Mouse (Mus musculus): ENCODE data around the gene Shroom1. TPM values are rescaled to one million over a fixed set of nuclear protein-coding genes. Genes with fewer than 3 reads are reported as not detected.

The Shroom1 gene
- total RNA-seq, 2 experiments from 2014 or later = 0.07 to 0.13 TPM

DNA sequence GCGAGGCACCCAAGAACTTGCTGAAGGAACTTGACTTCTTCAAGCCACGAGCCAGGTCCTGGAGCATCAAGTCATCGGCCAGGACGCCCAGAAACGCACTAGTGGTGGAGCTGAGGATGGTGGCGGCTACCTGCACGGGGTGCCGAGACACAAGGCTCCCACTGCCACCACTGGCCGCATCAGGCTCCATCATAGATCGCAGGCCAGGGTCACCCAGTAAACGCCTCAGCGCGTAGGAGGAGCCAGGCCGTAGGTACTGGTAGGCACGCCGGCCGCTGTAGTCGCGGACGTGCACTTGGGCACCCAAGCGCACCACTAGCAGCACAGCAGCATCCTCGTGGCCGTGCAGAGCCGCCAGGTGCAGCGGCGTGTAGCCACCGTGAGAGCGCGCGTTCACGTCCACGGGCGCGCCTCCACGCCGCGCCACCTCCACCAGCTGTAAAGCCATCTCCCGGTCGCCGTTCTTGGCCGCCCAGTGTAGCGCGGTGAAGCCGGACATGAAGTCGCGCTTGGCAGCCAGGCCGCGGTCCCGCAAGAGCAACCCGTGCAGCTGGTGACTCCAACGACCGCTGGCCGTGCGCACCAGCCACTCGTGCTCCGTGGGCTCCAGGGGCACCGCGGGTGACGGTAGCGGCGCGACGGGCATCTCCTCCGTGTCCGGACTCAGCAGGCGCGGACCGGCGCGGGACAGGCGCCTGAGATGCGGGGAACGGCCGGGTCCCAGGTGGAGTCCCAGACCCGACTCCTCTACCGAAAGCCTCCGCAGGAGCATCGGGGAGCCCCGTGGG, 21.6 kb downstream of the Shroom1 start:
- no peak for ATAC-seq (ENCODE audit: poor library complexity, severe bottlenecking)

DNA sequence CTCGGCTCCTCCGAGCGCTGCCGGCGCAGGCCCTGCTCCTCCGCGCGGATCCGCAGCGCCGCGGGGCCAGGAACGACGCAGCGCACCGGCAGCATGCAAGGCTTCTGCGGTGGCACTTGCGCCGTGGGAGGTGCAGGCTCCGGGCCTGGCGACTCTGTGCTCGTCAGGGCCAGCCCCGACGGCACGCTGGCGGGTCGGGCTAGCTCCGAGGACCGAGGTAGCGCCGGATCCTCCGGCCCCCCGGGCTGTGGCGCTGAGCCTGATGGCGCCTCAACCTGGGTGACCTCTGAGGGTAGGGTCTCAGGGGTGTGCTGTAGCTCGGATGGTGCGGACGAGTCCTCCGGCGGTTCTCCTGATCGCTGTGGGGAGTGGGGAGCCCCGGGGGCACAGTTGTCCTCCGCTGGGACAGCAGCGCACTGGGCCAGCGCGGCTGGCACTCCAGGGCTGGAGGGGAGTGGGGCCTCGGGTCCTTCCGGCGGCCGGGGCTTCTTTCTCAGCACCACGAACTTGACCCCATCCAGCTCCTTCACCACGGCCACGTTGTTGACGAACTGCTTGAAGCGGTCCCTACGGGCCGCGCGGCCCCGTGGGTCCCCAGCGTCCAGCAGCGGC, 22.3 kb downstream of the Shroom1 start:
- no peak for ATAC-seq (ENCODE audit: poor library complexity, severe bottlenecking)

DNA sequence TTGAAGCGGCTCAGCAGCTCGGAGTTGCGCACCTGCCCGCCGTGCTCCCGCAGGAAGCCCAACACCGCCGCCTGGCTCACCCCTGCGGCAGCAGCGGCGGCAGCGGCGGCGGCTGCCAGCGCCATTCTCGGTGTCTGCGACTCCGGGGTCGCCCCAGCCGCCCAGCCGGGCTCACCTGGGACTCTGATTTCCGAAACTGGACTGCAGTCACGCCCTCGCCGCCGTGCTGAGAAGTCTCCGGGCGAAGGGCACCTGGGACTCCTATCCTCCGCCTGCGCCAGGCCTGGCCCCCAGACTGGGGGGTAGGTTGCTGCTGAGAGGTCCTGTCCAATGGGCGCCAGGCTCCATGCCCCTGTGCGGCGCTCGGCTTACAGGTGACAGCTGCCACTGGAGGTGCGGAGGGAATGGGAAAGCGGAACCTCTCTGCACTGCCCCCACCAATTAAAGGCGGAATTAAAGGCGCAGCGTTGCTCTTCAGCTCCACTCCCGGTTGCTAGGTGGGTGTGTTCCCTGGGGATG, 22.8 kb downstream of the Shroom1 start, which contains the start of the genes Gm9945 and Sowaha:
TSS of gene Gm9945 (plus strand) at position 384 of the 519 bp plus-strand sequence.
TSS of gene Sowaha (minus strand) at position 492 of the 519 bp plus-strand sequence.
- peak; percentile 27; the same call in 1 of the 2 replicates for ATAC-seq (ENCODE audit: poor library complexity, severe bottlenecking)

DNA sequence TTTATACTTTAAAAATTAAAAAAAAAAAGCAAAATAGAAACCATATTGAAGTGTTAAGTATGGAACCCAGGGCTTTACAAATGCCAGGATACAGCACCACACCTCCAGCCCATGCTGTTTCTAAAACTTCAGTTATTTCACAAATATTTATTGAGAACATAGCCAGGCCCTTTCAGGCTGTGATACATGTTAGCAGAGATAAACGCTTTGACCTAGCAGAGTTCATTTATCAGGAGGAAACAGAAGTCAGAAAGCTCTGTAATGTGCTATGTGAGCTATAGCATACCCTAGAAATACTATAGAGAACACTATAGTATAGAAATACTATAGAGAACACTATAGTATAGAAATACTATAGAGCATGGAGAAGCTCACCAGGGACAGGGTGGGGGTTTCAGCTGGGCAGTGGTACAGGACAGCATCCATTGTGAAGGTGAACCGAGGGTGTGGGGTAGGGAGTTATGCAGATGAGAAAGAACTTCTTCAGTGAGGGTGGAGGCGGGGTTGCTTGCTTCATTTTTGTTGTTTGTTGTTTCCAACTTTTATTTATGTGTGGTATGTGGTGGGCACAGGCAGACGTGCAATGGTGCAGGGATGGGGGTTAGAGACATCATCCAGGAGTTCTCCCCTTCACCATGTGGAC, 24.2 kb downstream of the Shroom1 start:
- ATAC-seq (ENCODE audit: poor library complexity, severe bottlenecking) = no peak

DNA sequence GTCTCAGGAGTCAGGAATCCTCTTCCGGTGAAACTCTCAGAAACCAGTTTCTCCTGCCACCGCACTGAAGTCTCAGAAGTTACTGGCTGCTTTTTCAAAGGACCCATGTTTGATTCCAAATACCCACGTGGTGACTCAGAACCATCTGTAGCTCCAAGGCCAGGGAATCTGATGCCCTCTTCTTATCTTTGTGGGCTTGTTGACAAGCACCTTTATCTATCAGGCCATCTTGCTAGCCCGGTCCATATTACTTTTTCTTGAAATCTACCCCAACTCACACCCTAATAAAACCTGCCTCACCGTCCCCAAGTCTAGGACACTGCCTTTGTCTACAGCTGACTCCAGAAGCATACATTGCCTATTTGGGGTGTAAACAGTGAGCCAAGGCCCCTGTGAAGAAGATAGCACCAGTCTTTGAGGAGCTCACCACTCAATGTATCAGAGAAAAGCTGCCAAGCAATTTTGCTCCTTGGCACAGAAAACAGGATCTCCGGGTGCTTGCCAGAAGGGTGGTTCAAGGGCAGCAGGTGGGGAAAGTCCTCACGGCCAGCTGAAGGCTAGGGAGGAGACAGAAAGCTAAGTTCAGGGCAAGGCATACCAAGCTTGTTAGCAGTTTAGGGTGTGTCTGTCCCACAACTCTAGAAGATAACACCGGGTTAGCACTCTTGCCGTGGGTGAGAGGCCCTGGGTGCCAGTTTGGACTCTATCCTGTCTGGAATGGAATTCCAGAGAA, 26.3 kb downstream of the Shroom1 start:
- no peak for ATAC-seq (ENCODE audit: poor library complexity, severe bottlenecking)

DNA sequence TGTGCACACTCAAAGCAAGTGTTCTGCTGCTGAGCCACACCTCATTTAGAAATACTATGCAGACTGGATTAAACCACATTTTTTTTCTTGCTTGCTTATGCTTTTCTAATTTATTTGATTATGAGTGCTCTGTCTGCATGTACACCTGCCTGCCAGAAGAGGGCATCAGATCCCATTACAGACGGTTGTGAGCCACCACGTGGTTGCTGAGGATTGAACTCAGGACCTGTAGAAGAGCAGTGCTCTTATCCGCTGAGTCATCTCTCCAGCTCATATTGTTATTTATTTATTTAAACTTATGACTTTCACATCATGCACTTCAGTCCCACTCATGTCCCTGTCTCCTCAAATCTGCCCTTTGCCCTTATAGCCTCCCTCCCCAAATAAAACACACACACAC, 28.7 kb downstream of the Shroom1 start:
- no peak for ATAC-seq (ENCODE audit: poor library complexity, severe bottlenecking)

DNA sequence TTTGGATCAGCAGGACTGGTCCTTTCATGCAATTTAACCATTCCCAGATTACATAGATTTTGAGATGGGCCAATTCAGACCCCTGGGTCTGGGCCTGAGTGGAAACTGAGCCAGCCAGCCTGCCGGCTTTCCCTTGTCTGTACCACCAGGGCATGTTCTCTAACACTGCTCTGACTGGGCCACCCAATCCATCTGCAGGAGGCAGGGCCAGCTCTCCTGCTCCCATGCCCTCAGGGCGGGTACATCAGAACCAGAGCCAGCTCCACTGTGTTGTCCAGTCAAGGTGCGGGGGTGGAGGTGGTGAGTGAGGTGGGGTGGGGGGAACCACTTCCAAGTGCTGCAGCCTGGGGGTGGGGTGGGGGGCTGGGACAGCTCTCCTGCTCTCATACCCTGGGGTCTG, 29.3 kb downstream of the Shroom1 start:
- ATAC-seq (ENCODE audit: poor library complexity, severe bottlenecking) = no peak

DNA sequence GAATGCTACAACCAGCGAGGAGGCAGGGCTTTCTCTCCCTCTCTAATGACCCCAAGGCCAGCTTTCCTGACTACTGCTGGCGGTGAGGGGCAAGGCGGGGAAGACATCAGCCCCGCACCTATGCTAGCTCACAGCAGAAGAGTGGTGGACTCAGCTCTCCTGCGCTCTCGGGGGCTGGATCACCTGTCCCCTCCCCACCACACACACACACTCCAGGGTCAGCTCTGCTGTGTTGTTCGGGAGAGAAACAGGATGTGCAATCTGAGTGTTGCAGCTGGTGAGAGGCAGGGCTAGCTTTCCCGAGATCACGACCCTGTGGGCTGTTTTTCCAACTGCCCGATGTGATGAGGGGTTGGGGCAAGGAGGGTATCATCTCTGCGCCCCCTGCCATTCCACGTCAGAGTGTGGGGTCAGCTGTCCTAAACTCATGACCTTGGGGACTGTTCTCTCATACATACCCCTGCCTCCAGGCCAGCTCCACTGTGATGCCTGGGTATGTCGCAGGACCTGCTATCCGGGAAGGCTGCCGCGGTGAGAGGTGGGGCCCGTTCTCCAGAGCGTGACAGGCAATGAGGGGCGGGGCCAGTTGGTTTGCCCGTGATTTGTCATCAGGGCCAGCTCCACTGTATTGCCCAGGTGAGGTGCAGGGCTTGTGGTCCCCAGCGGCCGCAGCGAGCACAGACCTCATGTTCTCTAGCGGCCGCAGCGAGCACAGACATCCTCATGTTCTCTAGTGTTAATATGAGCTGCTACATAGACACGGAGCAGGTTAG, 30.0 kb downstream of the Shroom1 start:
- ATAC-seq (ENCODE audit: poor library complexity, severe bottlenecking) = no peak

DNA sequence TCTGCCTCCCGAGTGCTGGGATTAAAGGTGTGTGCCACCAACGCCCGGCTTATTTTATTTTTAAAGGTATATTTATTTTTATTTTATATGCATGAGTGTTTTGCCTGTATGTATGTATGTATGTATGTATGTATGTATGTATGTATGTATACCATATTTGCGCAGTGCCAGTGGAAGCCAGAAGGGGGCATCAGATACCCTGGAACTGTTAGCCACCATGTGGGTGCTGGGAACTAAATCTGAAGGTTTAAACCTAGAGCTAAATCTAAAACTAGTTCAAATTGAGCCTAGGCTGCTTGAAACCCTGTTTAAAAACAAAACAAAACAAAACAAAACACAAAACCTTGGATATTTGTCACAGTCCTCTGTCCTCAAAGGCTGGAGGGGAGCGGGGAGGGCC, 32.0 kb downstream of the Shroom1 start:
- no peak for ATAC-seq (ENCODE audit: poor library complexity, severe bottlenecking)

DNA sequence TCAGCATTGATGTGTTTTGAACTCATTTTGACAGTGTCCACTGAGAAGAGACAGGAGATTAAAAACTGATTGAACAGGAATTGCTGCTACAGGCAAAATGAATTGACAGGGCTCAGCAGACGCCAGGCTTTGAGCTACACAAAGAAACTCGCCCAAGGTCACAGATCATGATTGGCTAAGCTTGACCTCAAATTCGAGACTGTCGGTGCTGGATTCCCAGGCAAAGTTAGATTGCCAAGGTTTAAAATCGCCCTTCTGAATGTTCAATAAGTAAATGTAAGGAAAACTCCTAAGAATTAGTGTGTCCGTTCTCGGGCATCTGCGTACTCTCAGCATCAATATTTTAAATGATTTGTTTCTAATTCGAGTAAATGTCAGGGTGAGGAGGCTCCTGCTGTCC, 32.4 kb downstream of the Shroom1 start:
- no peak for ATAC-seq (ENCODE audit: poor library complexity, severe bottlenecking)

DNA sequence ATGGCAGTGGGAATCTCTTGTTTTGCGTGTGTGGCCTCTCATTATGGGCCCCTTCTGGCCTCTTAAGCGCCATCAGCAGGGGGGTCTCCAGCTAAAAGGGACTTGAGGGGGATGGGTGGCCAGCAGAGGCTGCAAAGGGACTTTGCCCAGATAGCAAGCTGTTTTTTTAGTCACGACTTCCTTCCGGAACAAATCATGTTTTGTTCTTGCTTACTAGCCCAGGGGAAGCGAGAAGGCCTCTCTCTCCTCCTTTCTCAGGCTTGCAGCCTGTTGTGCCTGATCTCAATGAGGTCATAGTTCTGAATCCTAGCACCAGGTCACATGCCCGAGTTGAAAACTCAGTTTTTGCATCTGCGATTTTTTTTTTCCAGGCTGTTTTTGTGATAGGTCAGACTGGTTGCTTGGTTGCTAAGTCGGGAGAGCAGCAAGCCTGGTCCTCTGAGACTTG, 35.0 kb downstream of the Shroom1 start:
- ATAC-seq (ENCODE audit: poor library complexity, severe bottlenecking) = no peak

DNA sequence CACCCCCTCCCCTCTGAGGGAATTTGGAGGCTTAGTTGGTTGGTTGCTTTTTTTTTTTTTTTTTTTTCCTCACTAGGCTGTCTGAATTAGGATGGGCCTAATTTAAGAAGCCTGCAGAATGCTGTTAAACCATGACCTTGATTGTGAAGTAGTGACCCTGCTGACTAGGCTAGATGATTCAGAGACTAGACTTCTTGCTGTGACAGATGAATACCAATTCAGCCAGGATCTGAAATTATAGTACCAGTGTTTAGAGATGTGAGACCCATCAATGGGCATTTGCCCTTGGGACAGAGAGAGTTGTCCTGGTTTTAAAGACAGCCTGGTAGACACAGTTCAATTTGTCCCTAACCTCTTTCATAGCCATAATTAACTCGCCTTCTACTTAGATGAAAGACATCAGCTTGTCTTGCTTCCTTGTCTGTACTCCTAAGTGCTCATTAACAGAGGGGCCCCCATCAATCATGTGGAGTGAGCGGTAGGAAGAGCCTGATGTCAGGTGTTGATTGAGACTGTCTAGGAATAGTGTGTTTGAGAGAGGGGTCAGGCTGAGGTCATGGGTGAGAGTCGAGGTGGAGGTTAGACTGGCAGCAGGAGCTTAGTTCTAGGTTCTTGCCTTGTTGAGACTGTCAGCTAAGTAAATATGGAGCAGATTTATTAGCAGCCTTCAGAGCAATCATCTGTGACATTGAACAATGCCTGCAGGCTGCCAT, 36.4 kb downstream of the Shroom1 start:
- ATAC-seq (ENCODE audit: poor library complexity, severe bottlenecking) = no peak

DNA sequence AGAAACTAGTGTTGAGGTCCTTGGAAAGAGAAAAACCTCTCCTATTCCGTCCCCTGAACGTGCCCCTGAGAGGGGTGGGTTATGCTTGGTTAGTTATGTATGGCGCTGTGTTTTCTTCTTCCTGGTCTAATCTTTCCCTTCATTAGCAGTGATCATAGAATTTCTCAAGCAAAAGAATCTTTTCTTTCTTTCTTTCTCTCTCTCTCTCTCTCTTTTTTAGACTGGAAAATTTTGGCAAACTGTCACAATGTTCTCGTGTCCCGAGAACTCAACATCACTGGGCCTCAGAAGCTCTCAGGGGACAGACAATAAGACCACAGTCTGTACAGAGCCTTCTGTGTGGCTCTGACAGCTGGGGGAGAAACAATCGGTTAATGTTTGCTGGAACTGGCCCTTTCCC, 38.4 kb downstream of the Shroom1 start:
- no peak for ATAC-seq (ENCODE audit: poor library complexity, severe bottlenecking)

DNA sequence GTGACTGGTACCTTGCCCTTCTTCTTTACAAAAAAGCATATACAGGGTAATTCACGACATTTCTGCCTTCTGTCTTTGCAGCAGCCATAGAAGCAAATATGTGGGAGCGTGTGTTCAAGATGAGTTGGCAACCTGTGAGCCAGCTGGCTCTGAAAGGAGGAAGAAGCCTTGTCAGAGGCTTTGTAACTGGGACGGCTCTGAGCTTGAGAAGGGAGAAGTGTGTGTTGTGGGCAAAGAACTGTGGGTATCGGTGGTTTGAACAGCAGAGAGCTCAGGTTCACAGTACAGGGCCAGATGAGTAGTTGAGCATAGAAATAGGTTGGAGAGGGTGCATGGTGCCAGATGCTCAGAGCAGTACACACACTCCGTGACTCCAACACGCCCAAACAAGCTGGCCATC, 39.9 kb downstream of the Shroom1 start:
- no peak for ATAC-seq (ENCODE audit: poor library complexity, severe bottlenecking)

DNA sequence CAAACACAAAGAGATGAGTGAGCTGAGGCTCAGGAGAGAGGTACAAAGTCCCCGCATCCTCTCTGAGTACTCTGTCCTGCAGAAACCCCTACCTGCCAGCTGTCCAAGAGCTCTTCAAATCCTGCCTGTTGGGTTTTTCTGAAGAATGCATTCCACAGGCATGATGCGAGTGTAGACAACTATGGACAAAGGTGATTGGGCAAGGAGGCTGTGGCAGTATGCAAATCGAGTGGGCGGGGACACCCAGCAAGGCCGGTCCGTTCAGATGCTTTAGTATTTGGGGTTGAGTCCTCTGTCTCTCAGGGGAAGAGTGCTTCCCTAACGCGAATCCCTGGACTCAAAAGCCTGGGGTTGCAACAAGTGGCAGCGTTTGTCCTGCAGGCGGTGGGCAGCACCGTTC, 43.6 kb downstream of the Shroom1 start:
- ATAC-seq (ENCODE audit: poor library complexity, severe bottlenecking) = no peak

DNA sequence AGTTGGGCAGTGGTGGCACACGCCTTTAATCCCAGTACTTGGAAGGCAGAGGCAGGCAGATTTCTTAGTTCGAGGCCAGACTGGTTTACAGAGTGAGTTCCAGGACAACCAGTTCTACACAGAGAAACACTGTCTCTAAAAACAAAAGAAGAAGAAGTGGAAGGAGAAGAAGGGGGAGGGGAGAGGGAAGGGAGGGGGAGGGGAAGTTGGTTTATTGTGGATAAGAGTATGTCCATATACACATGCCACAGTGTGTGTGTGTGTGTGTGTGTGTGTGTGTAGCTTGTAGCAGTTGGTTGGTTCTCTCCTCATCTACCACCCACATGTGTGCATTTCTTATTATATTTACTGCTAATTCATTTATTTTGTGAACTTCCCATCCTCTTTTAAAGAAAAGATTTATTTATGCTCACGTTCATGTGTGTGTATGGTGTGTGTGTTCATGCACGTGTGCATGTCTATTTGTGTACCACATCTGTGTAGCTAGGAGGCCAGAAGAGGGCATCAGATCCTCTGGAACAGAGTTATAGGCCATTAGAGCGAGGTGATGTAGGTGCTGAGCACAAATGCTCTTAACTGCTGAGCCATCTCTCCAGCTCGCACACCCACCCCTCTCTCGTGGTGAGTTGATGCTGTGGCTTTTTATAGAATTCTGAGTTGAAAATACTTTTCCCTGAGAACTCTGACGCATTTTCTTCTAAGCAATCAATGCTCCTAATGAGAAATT, 45.2 kb downstream of the Shroom1 start:
- ATAC-seq (ENCODE audit: poor library complexity, severe bottlenecking) = no peak

DNA sequence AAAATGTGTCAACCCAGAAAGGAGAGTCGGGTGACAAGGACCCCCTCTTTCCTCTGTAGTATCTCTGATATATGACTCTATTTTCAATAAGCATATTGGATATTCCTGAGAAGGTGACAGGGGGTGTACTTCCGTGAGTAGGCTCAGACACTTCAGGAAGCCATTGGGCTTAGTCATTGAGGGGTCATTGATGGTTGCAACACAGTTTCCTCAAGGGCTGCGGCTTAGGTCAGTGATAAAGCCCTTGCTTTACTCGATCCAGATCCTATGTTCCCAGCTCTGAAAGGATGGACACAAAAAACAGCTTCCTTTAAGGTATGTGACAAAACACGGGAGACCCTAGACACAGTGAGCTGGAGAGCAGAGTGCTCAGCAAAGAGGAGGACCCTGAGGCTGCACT, 46.7 kb downstream of the Shroom1 start:
- ATAC-seq (ENCODE audit: poor library complexity, severe bottlenecking) = peak; percentile 18; the same call in 1 of the 2 replicates

DNA sequence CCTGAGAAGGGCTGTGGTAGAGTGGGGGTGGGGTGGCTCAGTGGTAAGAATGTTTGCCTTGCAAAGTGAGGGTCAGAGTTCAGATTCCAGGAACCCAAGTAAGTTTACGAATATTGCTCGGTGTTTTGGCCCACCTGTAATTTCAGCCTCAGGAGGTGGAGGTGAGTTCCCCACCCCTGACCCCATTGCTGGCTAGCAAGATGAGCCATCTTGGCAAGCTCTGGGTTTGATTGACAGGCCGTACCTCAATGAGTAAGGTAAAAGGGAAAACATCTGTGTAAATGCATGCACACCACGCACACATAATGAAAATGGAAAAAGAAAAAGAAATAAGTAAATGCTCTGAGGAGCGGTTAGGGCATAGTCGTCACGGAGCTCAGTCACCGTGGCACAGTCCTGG, 47.4 kb downstream of the Shroom1 start:
- no peak for ATAC-seq (ENCODE audit: poor library complexity, severe bottlenecking)

Data from megakaryocyte, adult 5-6 weeks (primary cell).